Mouse (Mus musculus) embryonic facial prominence, embryonic 12.5 days (tissue): ENCODE results near the gene Psg17. TPM values are rescaled to one million over a fixed set of nuclear protein-coding genes. Genes with fewer than 3 reads are reported as not detected.
A peak's percentile ranks its signal among the peaks of the same experiment; 100 is the strongest.
"Not testable (repeated sequence)": the region's sequence is repeated elsewhere in the genome, so short reads cannot be mapped to it uniquely, and the experiment has no call there.

Experiments
- ATAC-seq: fragments of 200-750 bp; cut with Nextera tagmentation; 2 replicates; pipeline ENCODE4 v1.8.0; 2017; ENCODE audit not compliant: insufficient number of reproducible peaks, insufficient read depth, low FRiP score, low TSS enrichment
- H3K27ac ChIP-seq: fragments of 300-500 bp; sonication (generic); 2 replicates; pipeline ENCODE4 v1.5.1; 2016; ENCODE audit warnings: mild to moderate bottlenecking
- H3K27me3 ChIP-seq: fragments of 300-500 bp; sonication (generic); 2 replicates; pipeline ENCODE4 v1.6.1; 2016; ENCODE audit warnings: mild to moderate bottlenecking, moderate library complexity
- H3K36me3 ChIP-seq: fragments of 300-500 bp; sonication (generic); 2 replicates; pipeline ENCODE4 v1.6.1; 2016; ENCODE audit warnings: mild to moderate bottlenecking
- H3K4me1 ChIP-seq: fragments of 300-500 bp; sonication (generic); 2 replicates; pipeline ENCODE4 v1.6.1; 2016
- H3K4me2 ChIP-seq: fragments of 300-500 bp; sonication (generic); replicated peaks from 2 replicates; pipeline ENCODE4 v1.6.1; 2016; ENCODE audit warnings: mild to moderate bottlenecking, moderate library complexity
- H3K4me3 ChIP-seq: fragments of 300-500 bp; sonication (generic); 2 replicates; pipeline ENCODE4 v1.5.1; 2016; ENCODE audit warnings: mild to moderate bottlenecking
- H3K9ac ChIP-seq: fragments of 300-500 bp; sonication (generic); 2 replicates; pipeline ENCODE4 v1.6.1; 2016; ENCODE audit warnings: mild to moderate bottlenecking, moderate library complexity
- H3K9me3 ChIP-seq: fragments of 300-500 bp; sonication (generic); 2 replicates; pipeline ENCODE4 v1.6.1; 2016; ENCODE audit warnings: mild to moderate bottlenecking, moderate library complexity
- WGBS: fragments of 180-500 bp; shearing (Covaris S2); methylation state at CpG from one replicate; pipeline ENCODE4 v1.1.7; 2016; 5-methylcytosine and 5-hydroxymethylcytosine counted together
- polyA plus RNA-seq: library from polyadenylated mRNA; unstranded; fragments of >200 nt; fragmentation: Nextera tagmentation; extraction: Ambion mirVana; gene quantifications from 2 replicates; pipeline ENCODE4 v1.2.1, GENCODE M21; 2016

The Psg17 gene
- polyA plus RNA-seq, result not detected in 2 replicates

- Histone ChIP-seq H3K27me3 (no peaks in the 10 kb centered on the region), H3K9ac (no peak within 1 kb of the TSS), H3K4me1 (no peaks in the 10 kb centered on the region), H3K4me3 (no peak within 1 kb of the TSS), H3K4me2 (no peak within 1 kb of the TSS), H3K36me3 (no peaks in the 10 kb centered on the region), H3K9me3 (no peaks in the 10 kb centered on the region), H3K27ac (no peak within 1 kb of the TSS)
- WGBS, result 75% methylated on average over 3 of the region's 3 CpGs
- ATAC-seq, result no peak
Measured at GRCm38 (mm10) chr7:18821507-18821906, at the start of gene Psg17. Gene Psg17, minus strand, starts transcription at chr7:18821607.

GRCm38 (mm10) chr7:18871031-18871430 lies 49.6 kb upstream of the Psg17 start, which contains the start of gene Pglyrp1:
Gene Pglyrp1, plus strand, starts transcription at chr7:18871331.
- not testable (repeated sequence) for H3K27ac ChIP-seq, H3K9me3 ChIP-seq, H3K27me3 ChIP-seq, H3K4me3 ChIP-seq, ATAC-seq, H3K36me3 ChIP-seq, H3K4me2 ChIP-seq, H3K4me1 ChIP-seq, H3K9ac ChIP-seq
- WGBS, result 77% methylated on average over 1 of the region's 8 CpGs

GRCm38 (mm10) chr7:18868491-18868890 lies 47.1 kb upstream of the Psg17 start:
- Histone ChIP-seq H3K4me3 (no peak overlapping the region), H3K4me2 (no peak overlapping the region), H3K36me3 (no peaks in the 10 kb centered on the region), H3K9ac (no peak overlapping the region), H3K27ac (no peak overlapping the region), H3K9me3 (peaks cover 8% of the 10 kb centered on the region; the same call in 1 of the 2 replicates), H3K4me1 (no peaks in the 10 kb centered on the region), H3K27me3 (no peaks in the 10 kb centered on the region)
- 89% methylated on average over 2 of the region's 2 CpGs for WGBS
- ATAC-seq, result no peak

GRCm38 (mm10) chr7:18862801-18863200 lies 41.4 kb upstream of the Psg17 start:
- H3K4me1 ChIP-seq, result no peaks in the 10 kb centered on the region
- no peaks in the 10 kb centered on the region for H3K36me3 ChIP-seq
- no peaks in the 10 kb centered on the region for H3K27me3 ChIP-seq
- 82% methylated on average over 6 of the region's 6 CpGs for WGBS
- H3K4me3 ChIP-seq, result no peak overlapping the region
- H3K4me2 ChIP-seq, result no peak overlapping the region
- no peaks in the 10 kb centered on the region for H3K9me3 ChIP-seq
- no peak overlapping the region for H3K9ac ChIP-seq
- H3K27ac ChIP-seq, result no peak overlapping the region
- ATAC-seq, result no peak

- Histone ChIP-seq H3K4me3 (no peak overlapping the region), H3K27me3 (no peaks in the 10 kb centered on the region), H3K9ac (no peak overlapping the region), H3K4me1 (no peaks in the 10 kb centered on the region), H3K36me3 (no peaks in the 10 kb centered on the region), H3K27ac (no peak overlapping the region), H3K4me2 (no peak overlapping the region), H3K9me3 (no peaks in the 10 kb centered on the region)
- 73% methylated on average over 5 of the region's 5 CpGs for WGBS
- no peak for ATAC-seq
Measured at GRCm38 (mm10) chr7:18858310-18858916, 37.0 kb upstream of the Psg17 start.

- H3K9ac ChIP-seq, result no peak overlapping the region
- no peak overlapping the region for H3K4me2 ChIP-seq
- no peak for ATAC-seq
- no peaks in the 10 kb centered on the region for H3K27me3 ChIP-seq
- no peaks in the 10 kb centered on the region for H3K9me3 ChIP-seq
- no peaks in the 10 kb centered on the region for H3K4me1 ChIP-seq
- no peak overlapping the region for H3K27ac ChIP-seq
- H3K4me3 ChIP-seq, result no peak overlapping the region
- no peaks in the 10 kb centered on the region for H3K36me3 ChIP-seq
- WGBS, result 97% methylated on average over 1 of the region's 1 CpGs
Measured at GRCm38 (mm10) chr7:18848395-18848794, 27.0 kb upstream of the Psg17 start.

- Histone ChIP-seq H3K4me1 (peaks cover 6% of the 10 kb centered on the region; the same call in 1 of the 2 replicates), H3K9ac (no peak overlapping the region), H3K9me3 (no peaks in the 10 kb centered on the region), H3K36me3 (no peaks in the 10 kb centered on the region), H3K27ac (no peak overlapping the region), H3K27me3 (no peaks in the 10 kb centered on the region), H3K4me2 (no peak overlapping the region), H3K4me3 (no peak overlapping the region)
- 47% methylated on average over 5 of the region's 5 CpGs for WGBS
- ATAC-seq, result no peak
Measured at GRCm38 (mm10) chr7:18844811-18845210, 23.4 kb upstream of the Psg17 start.

- H3K9ac ChIP-seq, result no peak overlapping the region
- ATAC-seq, result no peak
Measured at GRCm38 (mm10) chr7:18841174-18841567, 19.8 kb upstream of the Psg17 start.

GRCm38 (mm10) chr7:18840386-18841173 lies 19.2 kb upstream of the Psg17 start:
- peak overlapping the region; percentile 53 for H3K4me2 ChIP-seq
- WGBS, result 4% methylated on average over 14 of the region's 17 CpGs
- H3K9ac ChIP-seq, result peak overlapping the region; percentile 42; the same call in 1 of the 2 replicates
- no peaks in the 10 kb centered on the region for H3K9me3 ChIP-seq
- no peaks in the 10 kb centered on the region for H3K36me3 ChIP-seq
- peak overlapping the region; percentile 77 for H3K27ac ChIP-seq
- H3K27me3 ChIP-seq, result no peaks in the 10 kb centered on the region
- peaks cover 8% of the 10 kb centered on the region; the same call in 1 of the 2 replicates for H3K4me1 ChIP-seq
- ATAC-seq, result peak; percentile 88
- H3K4me3 ChIP-seq, result peak overlapping the region; percentile 30

More at GRCm38 (mm10) chr7:18841174-18841567, 19.8 kb upstream of the Psg17 start:
- Histone ChIP-seq H3K4me2 (peak overlapping the region; percentile 43), H3K27ac (no peak overlapping the region), H3K27me3 (no peaks in the 10 kb centered on the region), H3K4me3 (0 out of 2 replicates have a peak overlapping the region, but pooled peaks have one; percentile 17), H3K9me3 (no peaks in the 10 kb centered on the region), H3K36me3 (no peaks in the 10 kb centered on the region), H3K4me1 (peaks cover 8% of the 10 kb centered on the region; the same call in 1 of the 2 replicates)
- 84% methylated on average over 1 of the region's 1 CpGs for WGBS

GRCm38 (mm10) chr7:18839865-18840264 lies 18.5 kb upstream of the Psg17 start, which contains the start of gene Mill2:
Gene Mill2, plus strand, starts transcription at chr7:18839966.
- Histone ChIP-seq H3K4me2 (peak within 1 kb of the TSS; percentile 53), H3K27ac (peak within 1 kb of the TSS; percentile 77), H3K27me3 (no peaks in the 10 kb centered on the region), H3K4me1 (peaks cover 8% of the 10 kb centered on the region; the same call in 1 of the 2 replicates), H3K36me3 (no peaks in the 10 kb centered on the region), H3K9ac (peak within 1 kb of the TSS; percentile 42; the same call in 1 of the 2 replicates), H3K9me3 (no peaks in the 10 kb centered on the region), H3K4me3 (peak within 1 kb of the TSS; percentile 30)
- 0 out of 2 replicates have a peak, but pooled peaks have one; percentile 24 for ATAC-seq
- 17% methylated on average over 3 of the region's 3 CpGs for WGBS

GRCm38 (mm10) chr7:18832298-18832697 lies 10.9 kb upstream of the Psg17 start:
- Histone ChIP-seq H3K27ac (no peak overlapping the region), H3K36me3 (no peaks in the 10 kb centered on the region), H3K27me3 (no peaks in the 10 kb centered on the region), H3K4me1 (no peaks in the 10 kb centered on the region), H3K9ac (no peak overlapping the region), H3K9me3 (no peaks in the 10 kb centered on the region), H3K4me3 (no peak overlapping the region), H3K4me2 (no peak overlapping the region)
- no peak for ATAC-seq
- WGBS, result 46% methylated on average over 13 of the region's 13 CpGs

- no peaks in the 10 kb centered on the region for H3K27me3 ChIP-seq
- H3K9ac ChIP-seq, result no peak overlapping the region
- no peak overlapping the region for H3K27ac ChIP-seq
- no peak overlapping the region for H3K4me2 ChIP-seq
- H3K36me3 ChIP-seq, result no peaks in the 10 kb centered on the region
- WGBS, result 90% methylated on average over 7 of the region's 7 CpGs
- H3K9me3 ChIP-seq, result no peaks in the 10 kb centered on the region
- H3K4me1 ChIP-seq, result no peaks in the 10 kb centered on the region
- ATAC-seq, result no peak
- H3K4me3 ChIP-seq, result no peak overlapping the region
Measured at GRCm38 (mm10) chr7:18829545-18829944, 8.1 kb upstream of the Psg17 start.
